Mouse (Mus musculus): Measurements from ENCODE around the gene Cd63. TPM values are rescaled to one million over a fixed set of nuclear protein-coding genes. Genes with fewer than 3 reads are reported as not detected.

Cd63 gene
- polyA plus RNA-seq, 1 experiment, result 130 TPM

- H3K27ac ChIP-seq (ENCODE audit: insufficient read depth, low read length), result no peak overlapping the region
Observed at GRCm38 (mm10) chr10:128897501-128897900, 3.3 kb upstream of the Cd63 start.

GRCm38 (mm10) chr10:128899759-128900490 lies 864 bp upstream of the Cd63 start:
- H3K9ac ChIP-seq (ENCODE audit: low read depth, poor library complexity, severe bottlenecking), result no peak overlapping the region
- no peaks in the 10 kb centered on the region for H3K9me3 ChIP-seq (replicated peaks; ENCODE audit: control insufficient read depth, insufficient read depth, low read length, poor library complexity, severe bottlenecking)
- no peaks in the 10 kb centered on the region for H3K36me3 ChIP-seq (ENCODE audit: control insufficient read depth, insufficient read depth, low read length, poor library complexity, severe bottlenecking)
- H3K4me3 ChIP-seq (ENCODE audit: low read depth, low read length), result no peak overlapping the region
- H3K4me1 ChIP-seq (ENCODE audit: control insufficient read depth, insufficient read depth, low read length), result peaks cover 5% of the 10 kb centered on the region
- no peaks in the 10 kb centered on the region; the same call in 1 of the 2 replicates for H3K27me3 ChIP-seq (ENCODE audit: control insufficient read depth, insufficient read depth, low read length, poor library complexity, severe bottlenecking)
- TF ChIP-seq EP300 (IDR thresholded peaks at IDR 0.05; ENCODE audit: insufficient read depth, low read depth, low read length), result no peak
- peak overlapping the region; percentile 40 for H3K27ac ChIP-seq (ENCODE audit: insufficient read depth, low read length)

More at GRCm38 (mm10) chr10:128897501-128897900, 3.3 kb upstream of the Cd63 start:
- H3K9me3 ChIP-seq (replicated peaks; ENCODE audit: control insufficient read depth, insufficient read depth, low read length, poor library complexity, severe bottlenecking), result no peaks in the 10 kb centered on the region
- no peaks in the 10 kb centered on the region; the same call in 1 of the 2 replicates for H3K27me3 ChIP-seq (ENCODE audit: control insufficient read depth, insufficient read depth, low read length, poor library complexity, severe bottlenecking)
- peaks cover 3% of the 10 kb centered on the region for H3K4me1 ChIP-seq (ENCODE audit: control insufficient read depth, insufficient read depth, low read length)
- no peak overlapping the region for H3K4me3 ChIP-seq (ENCODE audit: low read depth, low read length)
- H3K36me3 ChIP-seq (ENCODE audit: control insufficient read depth, insufficient read depth, low read length, poor library complexity, severe bottlenecking), result no peaks in the 10 kb centered on the region
- H3K9ac ChIP-seq (ENCODE audit: low read depth, poor library complexity, severe bottlenecking), result no peak overlapping the region
- TF ChIP-seq EP300 (IDR thresholded peaks at IDR 0.05; ENCODE audit: insufficient read depth, low read depth, low read length), result no peak
- no peak for TF ChIP-seq POLR2A (IDR thresholded peaks at IDR 0.05; ENCODE audit: insufficient read depth, low read length)
- TF ChIP-seq CTCF (IDR thresholded peaks at IDR 0.05; ENCODE audit: low read depth, low read length), result no peak

GRCm38 (mm10) chr10:128901409-128901808 lies 620 bp downstream of the Cd63 start:
- Histone ChIP-seq H3K9me3 (replicated peaks; ENCODE audit: control insufficient read depth, insufficient read depth, low read length, poor library complexity, severe bottlenecking) (no peaks in the 10 kb centered on the region), H3K36me3 (ENCODE audit: control insufficient read depth, insufficient read depth, low read length, poor library complexity, severe bottlenecking) (no peaks in the 10 kb centered on the region), H3K4me1 (ENCODE audit: control insufficient read depth, insufficient read depth, low read length) (peaks cover 2% of the 10 kb centered on the region), H3K27me3 (ENCODE audit: control insufficient read depth, insufficient read depth, low read length, poor library complexity, severe bottlenecking) (no peaks in the 10 kb centered on the region; the same call in 1 of the 2 replicates), H3K4me3 (ENCODE audit: low read depth, low read length) (no peak overlapping the region), H3K27ac (ENCODE audit: insufficient read depth, low read length) (peak overlapping the region; percentile 70), H3K9ac (ENCODE audit: low read depth, poor library complexity, severe bottlenecking) (no peak overlapping the region)
- no peak for TF ChIP-seq CTCF (IDR thresholded peaks at IDR 0.05; ENCODE audit: low read depth, low read length)
- TF ChIP-seq POLR2A (IDR thresholded peaks at IDR 0.05; ENCODE audit: insufficient read depth, low read length), result no peak
- TF ChIP-seq EP300 (IDR thresholded peaks at IDR 0.05; ENCODE audit: insufficient read depth, low read depth, low read length), result no peak

- 0 out of 2 replicates have a peak overlapping the region, but pooled peaks have one; percentile 1 for H3K27ac ChIP-seq (ENCODE audit: insufficient read depth, low read length)
- H3K9ac ChIP-seq (ENCODE audit: low read depth, poor library complexity, severe bottlenecking), result no peak overlapping the region
- H3K36me3 ChIP-seq (ENCODE audit: control insufficient read depth, insufficient read depth, low read length, poor library complexity, severe bottlenecking), result no peaks in the 10 kb centered on the region
- TF ChIP-seq EP300 (IDR thresholded peaks at IDR 0.05; ENCODE audit: insufficient read depth, low read depth, low read length), result no peak
- no peak for TF ChIP-seq CTCF (IDR thresholded peaks at IDR 0.05; ENCODE audit: low read depth, low read length)
- TF ChIP-seq POLR2A (IDR thresholded peaks at IDR 0.05; ENCODE audit: insufficient read depth, low read length), result no peak
- H3K4me1 ChIP-seq (ENCODE audit: control insufficient read depth, insufficient read depth, low read length), result peaks cover 2% of the 10 kb centered on the region
- H3K4me3 ChIP-seq (ENCODE audit: low read depth, low read length), result no peak overlapping the region
- no peaks in the 10 kb centered on the region for H3K27me3 ChIP-seq (ENCODE audit: control insufficient read depth, insufficient read depth, low read length, poor library complexity, severe bottlenecking)
- no peaks in the 10 kb centered on the region for H3K9me3 ChIP-seq (replicated peaks; ENCODE audit: control insufficient read depth, insufficient read depth, low read length, poor library complexity, severe bottlenecking)
Observed at GRCm38 (mm10) chr10:128902409-128902988, 1.7 kb downstream of the Cd63 start.

- H3K36me3 ChIP-seq (ENCODE audit: control insufficient read depth, insufficient read depth, low read length, poor library complexity, severe bottlenecking), result no peaks in the 10 kb centered on the region
- no peak overlapping the region for H3K9ac ChIP-seq (ENCODE audit: low read depth, poor library complexity, severe bottlenecking)
- no peaks in the 10 kb centered on the region for H3K9me3 ChIP-seq (replicated peaks; ENCODE audit: control insufficient read depth, insufficient read depth, low read length, poor library complexity, severe bottlenecking)
- TF ChIP-seq CTCF (IDR thresholded peaks at IDR 0.05; ENCODE audit: low read depth, low read length) (no peak), POLR2A (IDR thresholded peaks at IDR 0.05; ENCODE audit: insufficient read depth, low read length) (no peak), EP300 (IDR thresholded peaks at IDR 0.05; ENCODE audit: insufficient read depth, low read depth, low read length) (no peak)
- H3K27me3 ChIP-seq (ENCODE audit: control insufficient read depth, insufficient read depth, low read length, poor library complexity, severe bottlenecking), result no peaks in the 10 kb centered on the region
- H3K27ac ChIP-seq (ENCODE audit: insufficient read depth, low read length), result no peak overlapping the region
- peaks cover 2% of the 10 kb centered on the region for H3K4me1 ChIP-seq (ENCODE audit: control insufficient read depth, insufficient read depth, low read length)
- H3K4me3 ChIP-seq (ENCODE audit: low read depth, low read length), result no peak overlapping the region
Observed at GRCm38 (mm10) chr10:128904812-128905211, 4.0 kb downstream of the Cd63 start.

All from ES-Bruce4 (cell line).